ENCODE assay signal across 7 mouse cellular contexts in the genomic region with DNA sequence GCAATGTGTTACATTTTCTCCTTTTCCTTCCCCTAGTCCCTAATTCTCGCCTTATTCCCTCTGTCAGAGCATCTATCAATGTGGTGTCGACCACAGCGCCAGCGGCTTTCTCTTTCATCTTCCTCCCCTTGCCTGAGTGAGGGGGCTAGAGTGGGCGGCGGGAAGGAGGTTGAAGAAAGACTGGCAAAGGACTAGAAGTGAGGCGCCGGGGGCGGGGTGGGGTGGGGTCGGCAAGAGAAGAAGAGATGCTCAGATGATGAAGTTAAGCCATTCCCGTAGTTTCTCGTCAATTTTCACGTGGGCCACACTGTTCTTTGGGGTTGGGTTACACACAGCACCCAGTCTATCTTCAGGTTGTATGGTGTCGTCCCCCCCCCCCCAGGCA. TPM values are rescaled to one million over a fixed set of nuclear protein-coding genes. Genes with fewer than 3 reads are reported as not detected.
DNase-seq lines count a peak whose midpoint lies in the region; ATAC-seq and TF ChIP-seq lines count a peak whose summit lies in the region.

No protein-coding gene starts in this region.

- H3K36me3 ChIP-seq in testis, adult 2 months (ENCODE audit: control insufficient read depth, insufficient read depth, low read length), result no peaks in the 10 kb centered on the region
- H3K36me3 ChIP-seq in midbrain, embryonic 13.5 days, result no peaks in the 10 kb centered on the region

- H3K4me1 ChIP-seq in testis, adult 2 months (ENCODE audit: control insufficient read depth, insufficient read depth, low read length), result peaks cover 37% of the 10 kb centered on the region
- peaks cover 83% of the 10 kb centered on the region for H3K4me1 ChIP-seq in midbrain, embryonic 13.5 days (replicated peaks)
- H3K4me1 ChIP-seq in cerebellum, adult 2 months (ENCODE audit: control insufficient read depth, insufficient read depth, low read length), result no peaks in the 10 kb centered on the region; the same call in 1 of the 2 replicates

- 1% methylated on average over 13 of the region's 14 CpGs for WGBS in midbrain, embryonic 13.5 days
- WGBS in cerebellum, adult 2 months, result 0% methylated on average over 14 of the region's 14 CpGs

- H3K4me2 ChIP-seq in midbrain, embryonic 13.5 days (replicated peaks), result peak overlapping the region; percentile 76

- DNase-seq in testis, postnatal 10 days (ENCODE audit: low spot score), result no peak
- DNase-seq in forelimb bud, embryonic 11.5 days (ENCODE audit: low read depth, low spot score), result peak; percentile 35
- no peak for DNase-seq in left cerebral cortex, adult 9 months (ENCODE audit: low spot score in 2 of 2)
- DNase-seq in ovary, postnatal 36 days (ENCODE audit: low spot score), result no peak
- no peak for DNase-seq in cerebellum, adult 2 months

- TF ChIP-seq CTCF in testis, adult 2 months (IDR thresholded peaks at IDR 0.05; ENCODE audit: control insufficient read depth, insufficient read depth, insufficient replicate concordance, low read depth, low read length), result no peak
- TF ChIP-seq CTCF in cerebellum, adult 2 months (IDR thresholded peaks at IDR 0.05; ENCODE audit: borderline replicate concordance, insufficient read depth, low read depth, low read length), result no peak

- H3K27me3 ChIP-seq in testis, adult 2 months (ENCODE audit: control insufficient read depth, insufficient read depth, low read length), result peaks cover 2% of the 10 kb centered on the region
- peaks cover 27% of the 10 kb centered on the region for H3K27me3 ChIP-seq in midbrain, embryonic 13.5 days
- peaks cover 9% of the 10 kb centered on the region; the same call in 1 of the 2 replicates for H3K27me3 ChIP-seq in cerebellum, adult 2 months (ENCODE audit: control insufficient read depth, insufficient read depth, low read length)

- peak overlapping the region; percentile 29 for H3K4me3 ChIP-seq in testis, adult 2 months (ENCODE audit: control insufficient read depth, low read depth, low read length)
- H3K4me3 ChIP-seq in midbrain, embryonic 13.5 days (replicated peaks), result peak overlapping the region; percentile 73
- H3K4me3 ChIP-seq in cerebellum, adult 2 months (replicated peaks; ENCODE audit: insufficient read depth, low read depth, low read length), result no peak overlapping the region

- peak overlapping the region; percentile 89 for H3K9ac ChIP-seq in midbrain, embryonic 13.5 days (replicated peaks)

- H3K9me3 ChIP-seq in midbrain, embryonic 13.5 days, result no peaks in the 10 kb centered on the region

- TF ChIP-seq POLR2A in testis, adult 2 months (IDR thresholded peaks at IDR 0.05; ENCODE audit: control insufficient read depth, low read depth, low read length), result no peak
- no peak for TF ChIP-seq POLR2A in cerebellum, adult 2 months (IDR thresholded peaks at IDR 0.05; ENCODE audit: borderline replicate concordance, insufficient read depth, low read length)

- no peak overlapping the region for H3K27ac ChIP-seq in testis, adult 2 months (ENCODE audit: control insufficient read depth, insufficient read depth, low read depth, low read length)
- H3K27ac ChIP-seq in midbrain, embryonic 13.5 days, result peak overlapping the region; percentile 90
- H3K27ac ChIP-seq in cerebellum, adult 2 months (ENCODE audit: insufficient read depth, low read length), result no peak overlapping the region

- no peak; the same call in 1 of the 2 replicates for ATAC-seq in midbrain, embryonic 13.5 days

RNA-seq across cellular contexts. Expression of a gene that starts 0.6 kb away (rescaled TPM):
- polyA plus RNA-seq in testis, adult 2 months (2012; rRNA removed), result 84.7 and 86.2 TPM in 2 replicates
- polyA plus RNA-seq in midbrain, embryonic 13.5 days (2015; fragmentation: Nextera tagmentation; extraction: Ambion mirVana), result 80.3 and 86.0 TPM in 2 replicates
- polyA plus RNA-seq in cerebellum, adult 2 months (2012; rRNA removed), result 6.1 and 6.8 TPM in 2 replicates

Comparison
In these comparisons a context has a peak if more than half of its experiments do, and no peak if none do; other contexts are left out.
1. RNA of a gene that starts 0.6 kb away (polyA plus RNA-seq): 80.3 to 86.0 TPM in midbrain, embryonic 13.5 days and 84.7 to 86.2 TPM in testis, adult 2 months; 6.1 to 6.8 TPM in cerebellum, adult 2 months; every median in the first group is over 10 times any median in the second.